Mouse (Mus musculus) ES-E14 (cell line): ENCODE measurements at regions not wholly inside any gene's neighbourhood (a gene's known extent, or its start where the extent isn't known, plus 50 kb on each side); places are given as distances from the start of the nearest gene placed in this dataset.

Experiments
- DNase-seq: peaks from one replicate; pipeline ENCODE4 v3.0.0-alpha.2; 2013; ENCODE audit warnings: low read depth, low spot score
- H3K27ac ChIP-seq: 2 replicates; pipeline ENCODE4 v1.5.1; 2012; ENCODE audit warnings: low read depth, mild to moderate bottlenecking, low read length, moderate library complexity, mixed read lengths; ENCODE audit not compliant: poor library complexity, insufficient read depth, severe bottlenecking
- H3K36me3 ChIP-seq: 2 replicates; pipeline ENCODE4 v1.6.1; 2012; ENCODE audit warnings: mild to moderate bottlenecking, low read length, moderate library complexity, mixed read lengths; ENCODE audit not compliant: control insufficient read depth, poor library complexity, insufficient read depth, severe bottlenecking
- H3K4me1 ChIP-seq, 2 experiments: fragments of 150-350 bp in 1 of 2; sonication (generic) in 1 of 2; 2 replicates each; pipeline ENCODE4 v1.6.1; 2012; ENCODE audit warnings: low read length in 2 of 2, mild to moderate bottlenecking in 1 of 2, mixed read lengths in 1 of 2; ENCODE audit not compliant: control insufficient read depth in 2 of 2, insufficient read depth in 2 of 2, poor library complexity in 1 of 2
- H3K4me3 ChIP-seq, 2 experiments: fragments of 150-350 bp in 1 of 2; sonication (generic) in 1 of 2; 2 replicates each; pipeline ENCODE4 v1.5.1; 2012; ENCODE audit warnings: low read length in 2 of 2, low read depth in 1 of 2, mild to moderate bottlenecking in 1 of 2, mixed read lengths in 1 of 2; ENCODE audit not compliant: insufficient read depth in 1 of 2, poor library complexity in 1 of 2, severe bottlenecking in 1 of 2
- H3K9ac ChIP-seq: 2 replicates; pipeline ENCODE4 v1.6.1; 2012; ENCODE audit warnings: low read depth, mild to moderate bottlenecking, low read length, mixed read lengths; ENCODE audit not compliant: poor library complexity, insufficient read depth, severe bottlenecking
- H3K9me3 ChIP-seq: fragments of 150-350 bp; sonication (generic); 2 replicates; pipeline ENCODE4 v1.6.1; 2012; ENCODE audit warnings: low read depth, mild to moderate bottlenecking, low read length; ENCODE audit not compliant: control insufficient read depth, insufficient read depth
- CHD2 ChIP-seq: IDR thresholded peaks from 2 replicates; pipeline ENCODE4 v1.6.1; 2014; ENCODE audit warnings: mild to moderate bottlenecking, low read depth, low read length, inconsistent platforms
- HCFC1 ChIP-seq: IDR thresholded peaks from 2 replicates; pipeline ENCODE4 v1.6.1; 2012; ENCODE audit warnings: low read length, inconsistent platforms, borderline replicate concordance; ENCODE audit not compliant: insufficient read depth
- MAFK ChIP-seq: IDR thresholded peaks from 2 replicates; pipeline ENCODE4 v1.6.1; 2014; ENCODE audit warnings: mild to moderate bottlenecking, low read depth, low read length, inconsistent platforms; ENCODE audit not compliant: insufficient read depth
- ZC3H11A ChIP-seq: IDR thresholded peaks from 2 replicates; pipeline ENCODE4 v1.6.1; 2012; ENCODE audit warnings: low read depth, mild to moderate bottlenecking, inconsistent platforms, low read length, borderline replicate concordance
- ZNF384 ChIP-seq: IDR thresholded peaks from 2 replicates; pipeline ENCODE4 v1.6.1; 2012; ENCODE audit warnings: low read depth, low read length, inconsistent platforms
- in situ Hi-C, 2 experiments: fragments of 600-800 bp; cut with MboI; formaldehyde crosslinking; loops; one replicate each; pipeline ENCODE4 v1.15.1; 2025; ENCODE audit warnings: low sequenced_read_pairs in 2 of 2, inconsistent platforms in 1 of 2; ENCODE audit not compliant: unreplicated experiment in 2 of 2

GRCm38 (mm10) chr10:8944586-8944985, 58.7 kb upstream of the Sash1 start:
- H3K36me3 ChIP-seq: no peaks in the 10 kb centered on the region
- no peaks in the 10 kb centered on the region for H3K9me3 ChIP-seq
- H3K27ac ChIP-seq: no peak overlapping the region
- no peak for DNase-seq
- H3K4me3 ChIP-seq: no peak overlapping the region
- H3K4me1 ChIP-seq: no peaks in the 10 kb centered on the region
- TF ChIP-seq HCFC1 (no peak), ZNF384 (no peak), MAFK (no peak), CHD2 (no peak), ZC3H11A (no peak)
- no peak overlapping the region for H3K9ac ChIP-seq
- in situ Hi-C loops: no loop called here

DNA sequence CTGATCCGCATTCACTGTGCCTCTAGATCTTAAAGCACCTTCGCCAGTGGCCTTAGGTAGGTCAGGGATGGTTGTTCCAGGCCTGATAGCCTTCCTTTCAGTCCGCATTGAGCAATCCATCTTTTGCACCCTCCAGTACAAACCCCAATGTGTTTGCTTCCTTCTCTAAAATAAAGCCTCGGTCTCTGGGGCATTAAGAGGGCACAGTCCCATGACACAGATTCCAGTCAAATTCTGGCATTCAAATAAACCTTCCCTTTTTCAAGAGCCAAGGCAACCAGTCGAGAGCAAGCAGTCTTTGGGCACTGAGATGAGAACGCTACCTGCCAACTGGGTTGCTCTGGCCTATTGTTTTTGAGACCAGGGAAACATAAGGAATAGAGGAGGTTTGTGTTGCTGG, 57.8 kb upstream of the Sash1 start:
- H3K9ac ChIP-seq: no peak overlapping the region
- in situ Hi-C loops: no loop called here
- TF ChIP-seq ZNF384 (no peak), CHD2 (no peak), ZC3H11A (no peak), HCFC1 (no peak), MAFK (no peak)

DNA sequence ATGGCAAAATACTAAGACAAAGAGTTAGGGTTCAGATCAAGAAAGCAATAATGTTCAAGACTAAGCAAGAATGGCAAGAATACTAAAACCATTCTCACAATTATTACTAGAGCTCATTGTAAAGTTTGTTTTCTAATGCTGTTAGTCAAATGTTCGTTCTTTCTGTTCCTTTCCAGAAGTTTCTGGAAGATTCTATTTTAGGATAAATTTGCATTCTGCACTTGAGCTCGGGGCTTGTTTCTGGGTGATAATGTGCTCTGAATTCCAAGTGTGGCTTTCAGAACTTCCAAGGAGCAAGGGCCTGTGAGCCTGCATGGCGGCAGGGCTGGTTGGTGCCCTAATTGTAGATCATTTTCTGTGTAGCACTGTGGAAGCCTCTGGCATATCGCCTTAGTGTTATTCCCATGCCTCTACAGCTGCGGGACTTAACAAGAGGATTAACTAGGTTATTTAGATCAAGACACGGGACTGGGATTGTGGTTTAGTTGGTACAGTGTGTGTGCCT, 57.1 kb upstream of the Sash1 start:
- TF ChIP-seq HCFC1 (no peak), ZC3H11A (no peak), ZNF384 (no peak), CHD2 (no peak)
- no peak for DNase-seq
- in situ Hi-C loops: no loop called here

More for the DNA sequence above, 57.8 kb upstream of the Sash1 start:
- Histone ChIP-seq H3K4me1 (no peaks in the 10 kb centered on the region), H3K27ac (no peak overlapping the region), H3K36me3 (no peaks in the 10 kb centered on the region), H3K9me3 (no peaks in the 10 kb centered on the region), H3K4me3 (no peak overlapping the region)
- no peak for DNase-seq

DNA sequence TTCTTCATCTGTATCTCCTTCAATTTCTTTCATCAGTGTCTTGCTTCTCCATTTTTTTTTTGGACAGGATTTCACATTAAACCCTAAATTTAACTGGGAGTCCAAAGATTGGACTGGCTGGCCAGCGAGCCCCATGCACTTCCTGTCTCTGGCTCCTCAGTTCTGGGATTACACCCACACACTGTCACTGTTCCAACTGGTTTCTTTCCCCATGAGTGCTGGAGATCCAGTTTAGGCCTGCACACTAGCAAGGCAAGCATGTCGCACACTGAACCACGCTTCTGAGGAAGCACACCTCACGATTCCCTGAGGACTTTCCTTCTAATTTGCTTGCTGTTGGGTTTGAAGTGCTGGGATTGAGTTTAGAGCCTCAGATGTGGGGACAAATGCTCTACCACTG, 50.5 kb upstream of the Sash1 start:
- no peak for TF ChIP-seq ZC3H11A
- TF ChIP-seq ZNF384: no peak
- TF ChIP-seq MAFK: no peak
- no peak for TF ChIP-seq CHD2

More for the DNA sequence above, 57.1 kb upstream of the Sash1 start:
- Histone ChIP-seq H3K4me3 (no peak overlapping the region), H3K36me3 (no peaks in the 10 kb centered on the region), H3K9me3 (no peaks in the 10 kb centered on the region), H3K27ac (no peak overlapping the region), H3K9ac (no peak overlapping the region), H3K4me1 (no peaks in the 10 kb centered on the region)

More for the DNA sequence above, 50.5 kb upstream of the Sash1 start:
- Histone ChIP-seq H3K27ac (no peak overlapping the region), H3K36me3 (no peaks in the 10 kb centered on the region), H3K4me3 (no peak overlapping the region), H3K9me3 (no peaks in the 10 kb centered on the region), H3K9ac (no peak overlapping the region), H3K4me1 (peaks cover 0 to 6% of the 10 kb centered on the region in 2 experiments; a peak in 1 of 4 replicates)
- DNase-seq: no peak
- in situ Hi-C loops: no loop called here
